Mouse (Mus musculus): ENCODE measurements at regions not wholly inside any gene's neighbourhood (a gene's known extent, or its start where the extent isn't known, plus 50 kb on each side); places are given as distances from the start of the nearest gene placed in this dataset.

DNA sequence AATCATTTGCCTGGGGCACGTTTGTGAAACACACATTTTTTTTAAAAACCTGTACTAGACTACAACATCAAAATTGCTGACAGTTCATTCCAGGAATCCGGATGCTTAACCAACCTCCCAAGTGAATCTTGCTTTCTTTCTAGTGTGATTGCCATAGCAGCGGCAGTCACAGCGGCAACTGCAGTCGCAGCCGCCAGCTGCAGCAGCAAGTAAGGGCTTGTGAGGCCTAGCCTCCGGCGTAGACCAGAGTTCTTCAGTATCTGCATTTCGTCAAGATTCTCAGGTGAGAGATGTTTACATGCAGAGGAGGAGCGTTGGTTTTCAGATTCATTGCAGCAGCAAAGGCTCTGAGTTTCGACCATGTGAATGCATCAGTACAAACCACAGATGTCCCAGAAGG lies 128.7 kb upstream of the Daam1 start:
- TF ChIP-seq CTCF (IDR thresholded peaks at IDR 0.05; ENCODE audit: extremely low read depth, insufficient read length, insufficient replicate concordance, low read depth, low read length), result no peak
- no peak for TF ChIP-seq POLR2A (IDR thresholded peaks at IDR 0.05; ENCODE audit: low read depth, low read length)

Measured in small intestine, adult 2 months (tissue).